Mouse (Mus musculus): ENCODE results near the gene Dpy19l1.

Dpy19l1 gene

DNA sequence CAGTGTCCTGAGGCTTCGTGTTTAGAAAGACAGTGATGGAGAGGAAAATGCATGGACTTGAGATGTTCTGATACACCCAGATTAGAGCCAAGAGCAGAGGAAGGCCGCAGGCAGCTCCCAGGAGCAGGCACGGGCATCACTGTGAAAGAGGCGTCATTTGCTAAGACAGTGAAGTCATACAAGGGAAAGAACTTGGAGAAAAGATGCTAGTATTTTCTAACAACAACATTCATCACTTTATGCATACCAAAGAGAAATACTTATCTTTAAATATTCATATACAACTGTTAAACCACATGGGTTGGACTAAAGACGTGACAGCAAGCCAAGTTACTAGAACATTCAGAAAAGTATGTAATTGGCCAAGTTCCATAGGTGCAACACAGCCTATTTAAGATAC is 35.8 kb downstream of the Dpy19l1 start:
- no peak for DNase-seq

DNA sequence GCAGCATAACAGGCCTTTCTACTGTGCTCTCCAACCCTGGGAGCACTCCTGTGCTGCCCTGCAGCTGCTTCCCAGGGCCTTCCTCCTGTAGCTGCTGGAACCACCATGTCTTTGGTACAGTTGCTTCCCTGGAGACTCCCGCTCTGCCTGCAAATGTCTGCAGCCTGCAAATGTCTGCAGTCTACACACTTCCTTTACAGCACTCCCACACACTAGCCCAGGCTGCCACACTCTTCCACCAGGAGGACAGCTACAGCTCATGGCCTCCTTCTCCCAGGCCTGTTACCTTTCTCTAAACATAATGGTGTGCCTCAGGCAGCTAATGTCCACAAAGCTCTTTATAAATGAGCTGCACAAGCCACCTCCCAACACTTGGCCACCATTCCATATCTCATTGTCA is 36.3 kb downstream of the Dpy19l1 start:
- DNase-seq: no peak

DNA sequence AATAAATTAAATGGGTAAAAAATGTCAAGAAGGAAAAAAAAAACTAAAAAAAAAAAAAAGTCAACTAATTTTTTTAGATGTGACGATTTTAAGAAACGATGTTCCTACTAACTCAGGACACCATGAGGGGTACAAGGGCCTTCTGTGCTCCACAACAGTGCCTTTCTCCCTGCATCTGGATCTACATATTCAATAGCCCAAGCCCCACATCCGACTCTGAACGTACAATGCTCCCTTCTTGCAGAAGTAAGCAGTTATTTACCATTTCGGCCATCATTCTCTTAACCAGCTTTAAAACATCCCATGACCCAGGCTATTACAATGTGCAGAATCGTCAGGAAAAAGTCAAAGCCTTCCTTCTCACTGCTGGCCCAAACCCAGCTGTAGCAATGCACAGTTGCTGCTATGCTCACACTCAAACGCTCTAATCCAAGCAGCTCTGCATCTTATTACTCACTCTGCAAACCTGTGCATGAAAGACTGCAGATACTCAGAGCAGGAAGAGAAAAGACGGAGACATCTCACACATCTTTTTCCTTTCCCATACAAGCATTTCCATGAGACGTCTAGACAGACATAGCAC is 41.5 kb downstream of the Dpy19l1 start:
- DNase-seq: no peak

DNA sequence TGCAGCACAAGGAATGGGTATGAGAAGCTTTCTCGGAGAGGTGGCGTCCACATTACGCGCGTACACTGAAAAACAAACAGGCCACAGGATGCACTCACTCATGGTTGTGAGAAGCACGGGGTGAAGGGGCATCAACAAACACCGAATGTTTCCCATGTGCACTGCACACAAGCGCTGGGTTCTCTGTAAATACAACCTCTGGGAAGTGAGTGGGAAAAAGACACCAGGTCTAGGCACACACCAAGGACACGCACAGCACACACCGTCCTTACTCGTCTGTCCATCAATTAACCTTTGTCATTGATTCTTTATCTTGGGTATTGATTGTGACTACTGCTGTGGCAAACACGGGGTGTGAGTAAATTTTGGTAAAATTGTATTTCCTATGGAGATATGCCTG is 49.1 kb downstream of the Dpy19l1 start:
- no peak for DNase-seq

DNA sequence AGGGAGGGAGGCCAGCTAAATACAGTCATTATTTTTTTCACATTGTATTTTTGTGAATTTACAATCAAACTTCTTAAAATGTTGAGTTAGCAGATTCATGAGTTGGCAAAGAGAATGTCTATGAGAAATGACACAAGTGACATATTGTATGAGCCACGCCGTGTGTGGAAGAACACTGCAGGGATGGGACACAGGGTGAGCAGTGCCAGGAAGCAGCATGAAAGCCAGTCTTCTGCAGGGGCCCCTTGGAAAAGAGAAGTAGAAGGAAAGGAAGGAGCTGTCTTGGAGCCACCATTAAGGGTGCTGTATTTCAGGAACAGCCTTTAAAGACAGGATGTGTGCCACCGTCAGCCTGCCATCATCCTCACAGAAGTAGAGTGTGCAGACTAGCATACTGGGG is 52.0 kb downstream of the Dpy19l1 start:
- no peak for DNase-seq

DNA sequence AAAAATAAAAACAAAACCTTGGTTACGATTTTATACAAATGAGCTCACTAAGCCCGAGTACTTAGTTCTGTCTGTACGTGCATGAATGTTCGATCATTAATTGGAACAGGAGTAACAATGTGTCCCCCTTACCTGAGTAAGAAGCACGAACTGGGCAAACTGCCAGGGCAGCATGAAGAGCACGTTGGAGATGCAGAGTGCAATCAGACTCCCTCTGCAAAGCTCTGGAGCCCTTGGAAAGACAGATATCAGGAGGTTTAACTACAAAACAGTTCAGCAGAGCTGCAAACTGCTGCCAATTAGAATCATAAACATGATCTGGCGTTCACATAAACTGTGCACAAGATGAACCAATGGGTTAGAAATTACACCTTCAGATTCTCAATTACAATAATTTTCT is 52.4 kb downstream of the Dpy19l1 start:
- DNase-seq: no peak

DNA sequence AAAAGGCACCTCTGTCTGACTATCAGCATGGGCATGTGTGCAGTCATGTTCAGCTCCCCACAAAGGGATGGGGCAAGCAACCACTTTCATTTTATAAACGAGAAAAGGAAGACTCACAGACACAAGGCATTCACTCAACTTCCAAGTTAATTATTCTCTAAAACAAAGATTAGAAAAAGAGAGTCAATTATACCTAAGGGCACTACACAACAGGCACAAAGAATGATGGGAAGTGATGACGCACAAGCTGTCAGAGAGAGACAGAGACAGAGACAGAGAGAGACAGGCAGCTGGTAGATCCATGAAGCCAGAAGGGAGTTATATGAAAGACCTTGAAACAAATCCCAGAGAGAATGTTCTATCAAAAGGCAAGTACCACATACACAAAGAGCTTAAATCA is 68.0 kb downstream of the Dpy19l1 start:
- no peak for DNase-seq

DNA sequence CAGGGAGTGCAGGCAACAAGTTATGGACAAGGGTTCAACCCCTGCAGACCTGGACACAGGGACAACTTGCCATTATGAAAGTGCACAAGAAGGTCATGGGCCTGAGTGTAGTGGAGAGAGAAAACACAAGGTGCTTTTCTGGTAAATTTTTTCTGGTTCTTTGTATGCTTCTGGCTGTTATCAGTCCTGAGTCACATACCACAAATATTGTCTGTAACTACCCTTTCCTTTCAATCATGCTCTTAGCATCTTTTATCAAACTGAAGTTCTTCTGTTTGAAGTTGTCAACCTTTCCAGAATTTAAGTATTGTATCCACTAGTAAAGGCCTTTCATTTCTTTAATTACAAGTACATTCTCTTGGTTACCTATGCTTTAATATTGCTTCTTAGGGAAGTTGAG is 73.2 kb downstream of the Dpy19l1 start:
- no peak for DNase-seq

DNA sequence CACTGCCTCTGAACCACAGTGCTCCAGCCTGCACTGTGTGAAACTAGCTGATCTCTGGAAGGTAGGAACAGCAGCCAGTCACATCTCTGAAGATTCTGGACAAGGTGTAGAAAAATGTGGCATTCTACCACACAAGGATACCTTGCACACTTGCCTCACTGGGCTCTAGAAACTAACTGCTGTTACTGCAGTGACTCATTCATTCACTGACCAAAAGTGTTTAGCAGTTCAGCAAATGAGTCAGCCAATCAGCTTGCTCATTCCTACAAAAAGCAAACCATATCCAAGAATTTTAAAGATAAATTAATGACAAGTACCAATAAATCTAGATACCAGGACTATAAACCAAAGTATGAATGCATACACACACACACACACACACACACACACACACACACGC is 77.3 kb downstream of the Dpy19l1 start:
- no peak for DNase-seq

DNA sequence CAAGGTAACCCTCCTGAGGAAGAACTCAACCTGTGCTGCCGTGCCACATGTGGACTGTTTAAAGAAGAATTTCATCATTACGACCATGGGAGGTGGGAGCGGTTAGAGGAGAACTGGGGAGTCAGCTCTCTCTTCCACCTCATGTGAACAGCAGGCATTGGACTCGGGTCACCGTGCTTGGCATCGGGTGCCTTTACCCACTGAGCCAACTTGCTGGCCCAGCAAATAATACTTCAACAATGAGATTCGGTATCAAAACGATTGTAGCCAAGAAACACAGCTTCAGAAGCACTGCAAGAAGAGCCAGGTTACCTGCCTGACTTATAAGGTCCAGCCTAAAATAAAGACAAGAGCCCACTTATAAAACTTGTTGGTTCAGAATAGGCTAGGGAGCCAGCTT is 79.7 kb downstream of the Dpy19l1 start:
- no peak for DNase-seq

DNA sequence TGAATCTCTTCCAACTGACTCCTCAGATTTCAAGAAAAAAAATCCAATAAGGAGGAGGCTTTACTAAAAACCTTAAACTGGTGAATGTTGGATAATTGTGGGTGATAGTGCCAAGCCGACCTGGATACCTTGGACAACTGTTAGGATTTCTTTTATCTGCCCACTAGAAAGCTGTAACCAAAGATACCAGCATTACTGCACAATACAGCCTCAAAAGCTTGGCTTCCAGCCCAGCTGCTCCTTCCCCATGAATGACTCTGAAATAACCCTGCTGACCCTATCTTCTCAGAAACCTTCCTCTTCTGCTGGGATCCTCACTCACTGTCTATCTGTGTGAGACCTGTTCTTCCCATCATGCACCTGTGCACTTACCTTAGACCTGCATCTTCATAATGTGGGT is 81.1 kb downstream of the Dpy19l1 start:
- no peak for DNase-seq

DNA sequence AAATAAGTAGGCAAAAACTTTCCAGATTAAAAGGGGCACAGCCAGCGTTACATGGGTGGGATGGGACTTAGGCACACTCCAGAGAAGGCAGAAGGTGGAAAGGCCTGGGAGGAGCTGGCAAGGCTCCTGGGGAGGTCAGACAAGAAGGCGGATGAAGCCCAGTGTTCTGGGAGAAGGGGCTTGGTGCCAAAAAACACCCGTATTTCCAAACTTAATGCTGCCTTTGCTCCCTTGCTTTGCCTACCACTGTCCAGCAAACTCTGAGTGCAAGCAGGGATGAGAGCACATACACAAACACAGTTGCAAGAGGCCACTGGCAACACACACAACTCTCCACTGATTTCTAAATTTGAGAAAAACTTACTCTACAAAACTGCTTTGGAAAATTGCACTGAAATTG is 81.7 kb downstream of the Dpy19l1 start:
- no peak for DNase-seq

DNA sequence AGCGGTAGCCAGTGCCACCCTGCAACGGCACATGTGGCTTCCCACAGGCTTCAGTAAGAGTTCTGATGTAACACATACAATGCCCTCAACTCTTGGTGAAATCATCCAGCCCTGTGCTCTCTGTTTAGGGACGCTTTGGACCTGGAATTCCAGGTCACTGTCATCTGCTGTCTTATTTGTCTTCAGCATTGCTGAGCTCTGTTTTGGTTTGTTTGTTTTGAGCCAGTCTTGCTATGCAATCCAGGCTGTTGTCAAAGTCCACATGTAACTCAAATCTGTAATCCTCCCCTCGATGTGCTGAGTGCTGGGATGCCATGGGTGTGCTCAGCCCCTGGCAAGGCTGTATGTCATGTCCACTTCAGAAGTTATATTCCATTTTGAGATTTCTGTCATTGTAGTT is 82.8 kb downstream of the Dpy19l1 start:
- no peak for DNase-seq

DNA sequence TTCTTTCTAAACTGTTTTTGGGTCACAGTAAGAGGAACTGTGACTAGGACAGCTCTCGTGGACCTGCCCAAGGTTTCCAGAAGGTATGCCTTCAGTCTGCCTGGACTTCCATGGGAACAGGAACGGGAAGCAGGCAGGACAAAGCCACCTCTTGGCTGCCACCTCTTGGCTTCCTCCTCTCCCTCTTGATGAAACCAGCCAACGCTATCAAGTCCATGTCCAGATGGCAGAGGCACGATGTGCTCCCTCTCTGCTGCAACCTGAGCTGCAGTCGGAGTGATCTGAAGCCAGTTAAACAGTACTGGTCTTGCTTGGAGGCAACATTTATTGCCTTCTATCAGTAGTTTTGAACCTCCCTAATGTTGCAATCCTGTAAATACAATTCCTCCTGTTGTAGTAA is 84.7 kb downstream of the Dpy19l1 start:
- no peak for DNase-seq

DNA sequence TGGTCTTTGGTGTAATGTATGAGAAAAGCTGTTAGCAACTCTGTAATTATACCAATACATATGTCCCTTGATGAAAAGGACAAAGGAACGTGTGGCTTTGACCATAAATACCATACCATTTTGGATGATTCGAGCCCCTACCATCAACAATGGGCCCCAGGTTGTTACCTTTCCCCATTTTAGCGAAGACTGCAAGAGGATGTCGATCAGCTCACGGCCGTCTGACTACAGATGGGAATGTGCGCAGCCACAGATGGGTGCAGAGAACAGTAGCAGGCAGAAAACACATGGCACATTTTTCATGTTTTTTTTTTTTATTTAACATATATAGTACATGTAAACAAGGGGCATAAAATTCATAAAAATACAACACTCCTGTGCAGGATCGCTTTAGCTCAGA is 91.5 kb downstream of the Dpy19l1 start:
- DNase-seq: no peak

DNA sequence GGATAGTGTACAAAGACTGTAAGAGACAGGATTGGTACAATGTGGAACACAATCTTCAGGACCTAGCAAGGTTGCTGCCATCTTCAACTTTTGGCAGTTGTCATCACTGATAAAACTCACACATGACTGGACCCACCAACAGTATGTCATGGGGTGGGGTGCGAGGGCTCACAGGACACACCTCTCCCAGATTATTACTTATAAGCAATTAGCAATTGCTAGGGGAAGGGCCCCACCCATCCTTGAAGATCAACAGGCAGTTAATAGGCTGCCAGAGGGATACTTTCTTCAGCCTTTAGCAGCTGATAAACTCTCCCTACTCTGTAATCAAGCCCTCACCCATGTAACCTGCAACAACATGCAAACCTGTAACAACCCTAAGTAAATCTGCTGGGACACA is 92.5 kb downstream of the Dpy19l1 start:
- DNase-seq: no peak

DNA sequence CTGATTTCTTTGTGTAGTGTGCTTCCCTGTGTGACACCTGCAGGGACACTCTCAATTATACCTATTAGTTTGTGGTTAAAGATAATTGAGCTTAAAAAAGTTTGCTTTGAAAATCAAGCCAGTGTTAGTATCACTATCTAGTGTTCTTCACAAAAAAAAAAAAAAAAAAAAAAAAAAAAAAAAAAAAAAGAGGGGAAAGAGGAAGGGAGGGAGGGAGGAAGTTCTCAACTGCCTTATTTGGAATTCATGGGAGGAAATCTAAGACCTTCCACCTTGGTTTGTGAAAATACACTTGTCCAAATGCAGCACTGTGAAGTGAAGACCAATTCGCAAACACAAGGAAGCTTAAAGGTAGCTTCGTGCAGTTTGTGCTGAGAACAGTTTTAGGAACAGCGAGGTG is 94.9 kb downstream of the Dpy19l1 start:
- DNase-seq: no peak

DNA sequence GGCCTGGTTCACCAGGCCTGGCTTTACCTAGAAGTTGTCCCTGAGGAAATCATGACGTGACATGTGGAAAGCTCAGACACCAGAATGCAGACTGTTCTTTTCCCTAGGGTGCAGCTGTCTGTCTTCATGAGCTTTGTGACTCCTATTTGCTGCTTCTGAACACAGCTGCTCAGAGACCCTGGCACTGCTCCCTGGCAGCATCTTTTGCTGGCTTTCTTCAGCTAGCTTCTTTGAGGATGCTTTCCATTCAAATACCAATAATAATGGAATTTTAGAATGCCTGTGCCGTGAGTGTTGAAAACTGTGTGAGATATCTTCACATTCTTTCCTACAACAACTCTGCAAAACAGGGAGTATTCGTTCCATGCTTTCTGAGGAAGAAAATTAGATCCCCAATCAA is 108.8 kb downstream of the Dpy19l1 start:
- DNase-seq: no peak

DNA sequence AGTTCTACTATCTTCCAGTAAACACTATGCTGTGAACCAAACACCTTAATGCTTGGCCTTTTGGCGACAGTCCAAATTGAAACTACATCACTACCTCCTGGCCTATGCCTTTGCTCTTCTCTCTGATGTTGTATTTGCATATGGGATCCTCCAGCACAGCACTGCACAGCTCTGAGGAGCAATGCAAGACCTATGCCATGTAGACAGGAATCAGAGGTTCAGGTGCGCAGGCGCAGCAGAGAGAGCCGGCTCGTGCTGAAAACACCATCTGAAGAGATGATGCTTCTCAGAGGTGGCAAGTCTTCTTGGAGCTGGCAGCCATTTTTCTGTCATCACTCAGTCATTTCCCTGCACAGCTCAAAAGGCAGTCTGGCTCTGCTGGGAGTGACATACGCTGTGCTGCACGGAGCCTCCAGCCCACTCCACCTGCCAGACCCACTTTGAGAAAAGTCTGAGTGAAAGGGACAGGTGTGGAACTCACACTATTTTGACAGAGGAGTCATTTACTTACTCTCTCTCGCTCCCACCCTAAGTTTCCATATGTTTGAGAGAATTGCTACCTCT is 112.1 kb downstream of the Dpy19l1 start:
- no peak for DNase-seq

DNA sequence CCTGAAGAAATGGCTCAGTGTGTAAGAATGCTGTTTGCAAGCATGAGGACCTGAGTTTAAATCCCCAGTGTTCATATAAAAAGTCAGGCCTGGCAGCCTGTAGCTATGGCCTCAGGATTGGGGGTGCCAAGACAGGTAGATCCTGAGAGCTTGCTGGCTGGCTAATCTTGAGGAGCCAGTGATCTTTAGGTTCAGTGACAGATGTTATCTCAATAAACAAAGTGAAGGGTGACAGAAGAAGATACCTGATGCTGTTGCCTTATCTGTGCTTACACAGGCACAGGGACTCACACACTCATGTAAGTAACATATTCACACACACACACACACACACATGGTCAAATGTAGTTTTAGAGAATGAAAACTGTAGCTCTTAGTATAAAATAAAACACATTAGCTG is 115.7 kb downstream of the Dpy19l1 start:
- no peak for DNase-seq

DNA sequence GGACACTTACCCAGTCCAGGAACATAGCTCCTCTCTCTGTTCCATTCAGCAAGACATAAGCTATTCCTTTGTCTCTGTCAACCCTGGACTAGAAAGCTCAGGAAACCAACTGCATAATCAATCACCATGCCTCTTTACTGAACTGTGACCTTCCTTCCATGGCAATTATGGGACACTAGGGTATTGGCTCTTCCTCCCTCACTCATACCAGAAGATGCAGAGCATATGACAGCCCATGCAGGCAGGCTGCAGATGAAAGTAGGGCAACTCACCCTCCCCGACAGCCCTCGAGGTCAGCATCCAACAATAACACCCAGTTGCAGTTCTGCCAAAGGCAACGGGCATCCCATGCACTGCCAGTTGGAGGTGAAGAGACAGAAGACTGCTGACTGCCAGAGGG is 123.6 kb downstream of the Dpy19l1 start:
- DNase-seq: no peak

DNA sequence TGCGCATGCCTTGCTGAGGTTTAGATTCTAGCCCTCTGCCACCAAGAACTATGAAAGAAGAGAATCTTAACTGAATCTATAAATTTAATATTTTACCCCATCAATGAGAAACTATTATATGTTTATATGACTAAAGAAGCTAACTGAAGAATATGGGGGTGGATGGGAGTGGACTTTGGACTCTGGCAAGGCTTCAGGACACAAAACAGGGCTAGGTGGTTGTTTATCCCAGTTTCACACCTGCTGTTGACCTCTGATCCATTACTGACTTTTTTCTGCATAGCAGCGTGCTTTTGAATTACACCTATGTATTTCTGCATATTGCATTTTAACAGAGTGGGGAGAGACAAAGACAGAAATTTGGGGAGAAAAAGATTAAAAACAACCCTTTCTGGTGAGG is 124.1 kb downstream of the Dpy19l1 start:
- DNase-seq: no peak
